Mouse (Mus musculus): ENCODE measurements around the gene Blm. TPM values are rescaled to one million over a fixed set of nuclear protein-coding genes. Genes with fewer than 3 reads are reported as not detected.

Blm gene
- polyA plus RNA-seq, 1 experiment from 2014 or later = 23.3 TPM

DNA sequence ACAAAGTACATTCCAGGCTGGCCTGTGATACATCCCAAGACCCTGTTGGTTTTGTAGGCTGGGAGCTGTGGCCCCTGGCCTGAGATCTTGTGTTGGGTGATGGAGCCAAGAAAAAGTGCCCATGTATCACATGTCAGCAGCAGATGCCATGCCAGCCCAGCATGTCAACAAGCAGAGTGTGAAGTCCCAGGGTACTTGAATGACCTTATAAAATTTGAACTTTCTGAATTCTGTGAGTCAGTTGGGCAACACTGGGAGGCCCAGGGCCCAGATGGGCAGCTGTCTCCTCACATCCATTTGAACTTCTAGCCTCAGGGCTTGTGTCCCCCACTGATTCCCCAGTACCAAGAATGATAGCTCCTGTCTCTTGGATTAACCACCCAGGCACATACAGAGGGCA lies 117.3 kb downstream of the Blm start:
- Histone ChIP-seq H3K9ac (ENCODE audit: low read length) (no peak overlapping the region), H3K4me2 (ENCODE audit: low read length) (no peak overlapping the region), H3K4me3 (ENCODE audit: low read depth, low read length) (no peak overlapping the region), H3K9me3 (ENCODE audit: control insufficient read depth, low read length) (no peaks in the 10 kb centered on the region), H3K27ac (ENCODE audit: low read depth) (no peak overlapping the region), H3K4me1 (replicated peaks; ENCODE audit: control insufficient read depth, insufficient read depth, low read length) (peaks cover under 1% of the 10 kb centered on the region; the same call in 1 of the 2 replicates), H3K27me3 (replicated peaks; ENCODE audit: control insufficient read depth, insufficient read depth, low read length) (no peaks in the 10 kb centered on the region), H3K36me3 (ENCODE audit: control insufficient read depth, insufficient read depth, low read length) (no peaks in the 10 kb centered on the region)
- ATAC-seq (replicated peaks; ENCODE audit: low FRiP score, low TSS enrichment, low read depth) (no peak), DNase-seq (ENCODE audit: low spot score) (no peak)

DNA sequence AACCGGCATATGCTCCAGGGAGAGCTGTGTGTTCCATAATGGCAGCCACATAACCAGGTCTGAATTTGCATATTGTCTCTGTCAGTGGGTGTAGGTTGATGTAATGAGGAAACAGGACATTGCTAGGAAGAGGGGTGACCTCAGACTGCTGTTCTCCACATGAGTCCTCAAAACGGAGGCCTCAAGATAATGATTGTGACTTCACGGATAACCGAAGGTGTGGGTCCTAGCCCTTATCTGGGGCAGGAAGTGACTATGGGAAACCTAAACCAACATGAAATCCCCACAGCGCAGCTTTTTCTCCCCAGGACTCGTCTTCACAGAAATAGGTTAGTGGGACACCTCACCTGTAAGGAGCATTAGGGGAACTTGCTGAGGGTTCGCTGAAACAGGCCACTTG lies 118.0 kb downstream of the Blm start:
- no peaks in the 10 kb centered on the region for H3K4me1 ChIP-seq (replicated peaks; ENCODE audit: control insufficient read depth, insufficient read depth, low read length)
- ATAC-seq (replicated peaks; ENCODE audit: low FRiP score, low TSS enrichment, low read depth) (no peak), DNase-seq (ENCODE audit: low spot score) (no peak)
- no peaks in the 10 kb centered on the region for H3K27me3 ChIP-seq (replicated peaks; ENCODE audit: control insufficient read depth, insufficient read depth, low read length)
- no peaks in the 10 kb centered on the region for H3K9me3 ChIP-seq (ENCODE audit: control insufficient read depth, low read length)
- H3K4me2 ChIP-seq (ENCODE audit: low read length) = no peak overlapping the region
- no peak overlapping the region for H3K4me3 ChIP-seq (ENCODE audit: low read depth, low read length)
- 84% methylated on average over 7 of the region's 7 CpGs for WGBS
- no peaks in the 10 kb centered on the region for H3K36me3 ChIP-seq (ENCODE audit: control insufficient read depth, insufficient read depth, low read length)
- no peak overlapping the region for H3K9ac ChIP-seq (ENCODE audit: low read length)
- no peak overlapping the region for H3K27ac ChIP-seq (ENCODE audit: low read depth)

DNA sequence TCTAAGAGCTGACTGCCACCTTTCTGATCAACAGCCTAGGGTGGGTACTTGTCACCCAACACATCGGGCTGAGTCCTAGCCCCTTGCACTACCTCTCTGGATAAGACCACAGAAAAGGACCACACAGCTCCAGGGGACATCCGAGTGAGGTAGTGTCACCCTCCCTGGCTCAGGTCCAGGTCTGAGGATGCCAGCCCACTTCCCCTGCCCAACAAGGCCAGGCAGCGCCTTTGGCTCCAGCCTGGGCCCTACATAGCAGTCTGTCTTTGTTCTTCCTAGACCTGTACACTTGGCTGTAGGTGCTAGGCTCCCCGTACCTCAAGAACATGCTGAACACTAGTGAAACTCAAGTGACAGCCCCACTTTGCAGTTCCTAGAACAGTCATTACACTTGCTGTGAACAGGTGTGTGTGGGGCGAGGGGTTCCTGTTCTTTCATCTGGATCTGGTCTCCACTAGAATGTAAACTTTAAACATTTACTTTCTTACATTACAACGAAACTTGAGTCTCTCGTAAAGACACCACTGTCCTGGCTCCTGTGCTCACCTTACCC lies 120.5 kb downstream of the Blm start:
- 68% methylated on average over 7 of the region's 7 CpGs for WGBS
- H3K9ac ChIP-seq (ENCODE audit: low read length) = no peak overlapping the region
- no peak overlapping the region for H3K27ac ChIP-seq (ENCODE audit: low read depth)
- no peaks in the 10 kb centered on the region for H3K4me1 ChIP-seq (replicated peaks; ENCODE audit: control insufficient read depth, insufficient read depth, low read length)
- ATAC-seq (replicated peaks; ENCODE audit: low FRiP score, low TSS enrichment, low read depth) (no peak), DNase-seq (ENCODE audit: low spot score) (no peak)
- no peaks in the 10 kb centered on the region for H3K36me3 ChIP-seq (ENCODE audit: control insufficient read depth, insufficient read depth, low read length)
- H3K4me2 ChIP-seq (ENCODE audit: low read length) = no peak overlapping the region
- no peak overlapping the region for H3K4me3 ChIP-seq (ENCODE audit: low read depth, low read length)
- H3K9me3 ChIP-seq (ENCODE audit: control insufficient read depth, low read length) = no peaks in the 10 kb centered on the region
- H3K27me3 ChIP-seq (replicated peaks; ENCODE audit: control insufficient read depth, insufficient read depth, low read length) = no peaks in the 10 kb centered on the region

GRCm38 (mm10) chr7:80413512-80414302 lies 121.2 kb downstream of the Blm start:
- no peak for DNase-seq (ENCODE audit: low spot score)

GRCm38 (mm10) chr7:80412781-80413180 lies 122.1 kb downstream of the Blm start:
- DNase-seq (ENCODE audit: low spot score) (no peak), ATAC-seq (replicated peaks; ENCODE audit: low FRiP score, low TSS enrichment, low read depth) (no peak)
- no peak overlapping the region for H3K9ac ChIP-seq (ENCODE audit: low read length)
- H3K27me3 ChIP-seq (replicated peaks; ENCODE audit: control insufficient read depth, insufficient read depth, low read length) = no peaks in the 10 kb centered on the region
- no peak overlapping the region for H3K4me3 ChIP-seq (ENCODE audit: low read depth, low read length)
- no peaks in the 10 kb centered on the region for H3K36me3 ChIP-seq (ENCODE audit: control insufficient read depth, insufficient read depth, low read length)
- no peaks in the 10 kb centered on the region for H3K4me1 ChIP-seq (replicated peaks; ENCODE audit: control insufficient read depth, insufficient read depth, low read length)
- H3K4me2 ChIP-seq (ENCODE audit: low read length) = no peak overlapping the region
- H3K27ac ChIP-seq (ENCODE audit: low read depth) = no peak overlapping the region
- no peaks in the 10 kb centered on the region for H3K9me3 ChIP-seq (ENCODE audit: control insufficient read depth, low read length)
- WGBS = 71% methylated on average over 5 of the region's 5 CpGs

More at GRCm38 (mm10) chr7:80413512-80414302, 121.2 kb downstream of the Blm start:
- H3K9me3 ChIP-seq (ENCODE audit: control insufficient read depth, low read length) = no peaks in the 10 kb centered on the region
- H3K27me3 ChIP-seq (replicated peaks; ENCODE audit: control insufficient read depth, insufficient read depth, low read length) = no peaks in the 10 kb centered on the region
- no peak for ATAC-seq (replicated peaks; ENCODE audit: low FRiP score, low TSS enrichment, low read depth)
- no peak overlapping the region for H3K9ac ChIP-seq (ENCODE audit: low read length)
- 83% methylated on average over 9 of the region's 9 CpGs for WGBS
- no peak overlapping the region for H3K4me3 ChIP-seq (ENCODE audit: low read depth, low read length)
- H3K4me1 ChIP-seq (replicated peaks; ENCODE audit: control insufficient read depth, insufficient read depth, low read length) = no peaks in the 10 kb centered on the region
- no peak overlapping the region for H3K4me2 ChIP-seq (ENCODE audit: low read length)
- H3K27ac ChIP-seq (ENCODE audit: low read depth) = no peak overlapping the region
- H3K36me3 ChIP-seq (ENCODE audit: control insufficient read depth, insufficient read depth, low read length) = no peaks in the 10 kb centered on the region

DNA sequence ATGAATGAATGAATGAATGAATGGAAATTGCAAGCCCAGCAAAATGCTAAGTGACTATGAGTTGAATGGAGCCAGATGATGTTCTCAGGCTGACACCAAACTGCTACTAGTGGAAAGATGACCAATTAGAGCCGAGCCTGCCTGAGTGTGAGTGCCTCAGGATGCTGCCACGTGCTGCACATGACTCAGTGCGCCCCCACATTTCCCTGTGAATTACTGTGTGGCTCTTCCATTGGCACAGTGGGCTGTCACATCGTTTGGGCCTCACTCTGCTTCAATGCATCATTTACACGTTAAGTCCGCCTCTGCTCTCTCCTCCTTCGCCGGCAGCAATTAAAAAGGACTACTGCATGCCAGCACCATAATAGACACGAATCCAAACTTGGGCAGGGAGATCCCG lies 122.6 kb downstream of the Blm start:
- H3K4me3 ChIP-seq (ENCODE audit: low read depth, low read length) = no peak overlapping the region
- no peaks in the 10 kb centered on the region for H3K4me1 ChIP-seq (replicated peaks; ENCODE audit: control insufficient read depth, insufficient read depth, low read length)
- H3K4me2 ChIP-seq (ENCODE audit: low read length) = no peak overlapping the region
- no peaks in the 10 kb centered on the region for H3K36me3 ChIP-seq (ENCODE audit: control insufficient read depth, insufficient read depth, low read length)
- H3K9ac ChIP-seq (ENCODE audit: low read length) = no peak overlapping the region
- no peak for ATAC-seq (replicated peaks; ENCODE audit: low FRiP score, low TSS enrichment, low read depth)
- DNase-seq (ENCODE audit: low spot score) = no peak
- H3K27ac ChIP-seq (ENCODE audit: low read depth) = no peak overlapping the region
- no peaks in the 10 kb centered on the region for H3K27me3 ChIP-seq (replicated peaks; ENCODE audit: control insufficient read depth, insufficient read depth, low read length)
- WGBS = 79% methylated on average over 10 of the region's 10 CpGs
- no peaks in the 10 kb centered on the region for H3K9me3 ChIP-seq (ENCODE audit: control insufficient read depth, low read length)

GRCm38 (mm10) chr7:80410380-80410779 lies 124.5 kb downstream of the Blm start:
- 83% methylated on average over 9 of the region's 9 CpGs for WGBS
- no peak for ATAC-seq (replicated peaks; ENCODE audit: low FRiP score, low TSS enrichment, low read depth)

GRCm38 (mm10) chr7:80407712-80408111 lies 127.2 kb downstream of the Blm start:
- no peak for DNase-seq (ENCODE audit: low spot score)

More at GRCm38 (mm10) chr7:80410380-80410779, 124.5 kb downstream of the Blm start:
- Histone ChIP-seq H3K36me3 (ENCODE audit: control insufficient read depth, insufficient read depth, low read length) (no peaks in the 10 kb centered on the region), H3K4me1 (replicated peaks; ENCODE audit: control insufficient read depth, insufficient read depth, low read length) (no peaks in the 10 kb centered on the region), H3K4me2 (ENCODE audit: low read length) (no peak overlapping the region), H3K9ac (ENCODE audit: low read length) (no peak overlapping the region), H3K27ac (ENCODE audit: low read depth) (no peak overlapping the region), H3K4me3 (ENCODE audit: low read depth, low read length) (no peak overlapping the region), H3K9me3 (ENCODE audit: control insufficient read depth, low read length) (no peaks in the 10 kb centered on the region), H3K27me3 (replicated peaks; ENCODE audit: control insufficient read depth, insufficient read depth, low read length) (no peaks in the 10 kb centered on the region)
- DNase-seq (ENCODE audit: low spot score) = no peak

DNA sequence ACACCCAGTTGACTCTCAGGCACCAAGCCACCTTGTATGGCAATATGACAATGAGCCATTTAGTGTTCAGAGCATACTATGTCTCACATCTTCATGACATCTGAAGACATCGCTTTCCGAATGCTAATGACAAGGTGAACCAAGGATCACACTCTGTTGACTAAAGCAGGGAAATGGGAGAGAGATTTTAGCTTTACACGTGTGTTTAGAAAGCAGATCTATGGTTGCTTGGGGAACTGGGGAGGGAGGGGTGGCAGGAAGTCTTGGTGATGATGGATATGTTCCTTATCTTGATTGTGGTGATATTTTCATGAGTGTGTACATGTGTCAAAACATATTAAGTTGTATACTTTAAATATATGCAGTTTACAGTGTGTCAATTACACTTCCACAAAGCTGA lies 128.7 kb downstream of the Blm start:
- Histone ChIP-seq H3K4me2 (ENCODE audit: low read length) (no peak overlapping the region), H3K27me3 (replicated peaks; ENCODE audit: control insufficient read depth, insufficient read depth, low read length) (no peaks in the 10 kb centered on the region), H3K27ac (ENCODE audit: low read depth) (no peak overlapping the region), H3K9me3 (ENCODE audit: control insufficient read depth, low read length) (no peaks in the 10 kb centered on the region), H3K4me1 (replicated peaks; ENCODE audit: control insufficient read depth, insufficient read depth, low read length) (peaks cover 10% of the 10 kb centered on the region), H3K4me3 (ENCODE audit: low read depth, low read length) (no peak overlapping the region), H3K36me3 (ENCODE audit: control insufficient read depth, insufficient read depth, low read length) (no peaks in the 10 kb centered on the region), H3K9ac (ENCODE audit: low read length) (no peak overlapping the region)
- 88% methylated on average over 3 of the region's 3 CpGs for WGBS
- ATAC-seq (replicated peaks; ENCODE audit: low FRiP score, low TSS enrichment, low read depth) = no peak
- no peak for DNase-seq (ENCODE audit: low spot score)

More at GRCm38 (mm10) chr7:80407712-80408111, 127.2 kb downstream of the Blm start:
- Histone ChIP-seq H3K4me3 (ENCODE audit: low read depth, low read length) (no peak overlapping the region), H3K9me3 (ENCODE audit: control insufficient read depth, low read length) (no peaks in the 10 kb centered on the region), H3K4me2 (ENCODE audit: low read length) (no peak overlapping the region), H3K36me3 (ENCODE audit: control insufficient read depth, insufficient read depth, low read length) (no peaks in the 10 kb centered on the region), H3K27ac (ENCODE audit: low read depth) (no peak overlapping the region), H3K27me3 (replicated peaks; ENCODE audit: control insufficient read depth, insufficient read depth, low read length) (no peaks in the 10 kb centered on the region), H3K4me1 (replicated peaks; ENCODE audit: control insufficient read depth, insufficient read depth, low read length) (peaks cover 4% of the 10 kb centered on the region), H3K9ac (ENCODE audit: low read length) (no peak overlapping the region)
- 66% methylated on average over 9 of the region's 9 CpGs for WGBS
- no peak for ATAC-seq (replicated peaks; ENCODE audit: low FRiP score, low TSS enrichment, low read depth)
